Mouse (Mus musculus): ENCODE results near the gene Trabd. TPM values are rescaled to one million over a fixed set of nuclear protein-coding genes. Genes with fewer than 3 reads are reported as not detected.

Gene Trabd
- total and polyA plus RNA-seq, 3 experiments, result 39.2 to 74.7 (median 49.5) TPM

GRCm38 (mm10) chr15:89103921-89104320 lies 29.0 kb downstream of the Trabd start:
- H3K79me2 ChIP-seq (replicated peaks; ENCODE audit: control insufficient read depth, extremely low read depth, insufficient read depth, poor library complexity, severe bottlenecking), result no peaks in the 10 kb centered on the region
- H3K36me3 ChIP-seq (replicated peaks in 1 of 2; ENCODE audit: control insufficient read depth in 1 of 2, insufficient read depth in 1 of 2, low read length in 1 of 2), result peaks cover 92 to 99% of the 10 kb centered on the region in 2 experiments
- no peaks in the 10 kb centered on the region for H3K27me3 ChIP-seq (replicated peaks)
- DNase-seq (ENCODE audit: extremely low read depth), result no peak
- no peak for TF ChIP-seq IRF4 (IDR thresholded peaks at IDR 0.05; ENCODE audit: low read depth, low read length)
- TF ChIP-seq USF1 (IDR thresholded peaks at IDR 0.05; ENCODE audit: low read depth, low read length), result no peak
- no peaks in the 10 kb centered on the region for H3K4me1 ChIP-seq (ENCODE audit: control insufficient read depth in 1 of 2, insufficient read depth in 2 of 2)
- H3K9me3 ChIP-seq (replicated peaks; ENCODE audit: low read length), result no peaks in the 10 kb centered on the region
- H3K4me3 ChIP-seq (replicated peaks in 1 of 3; ENCODE audit: low read depth in 2 of 3, low read length in 2 of 3, poor library complexity in 1 of 3), result no peak overlapping the region
- no peak overlapping the region for H3K4me2 ChIP-seq (ENCODE audit: insufficient read depth, low read depth, poor library complexity, severe bottlenecking)
- no peak overlapping the region for H3K9ac ChIP-seq (ENCODE audit: insufficient read depth, low read depth)
- dilution Hi-C loops (cut with MboI; ENCODE audit: extremely low pct_ligation_motif_present, extremely low pct_unique_long_range_greater_than_20kb, low sequenced_read_pairs) (no loop called here), in situ Hi-C loops (cut with MboI; ENCODE audit: low pct_ligation_motif_present, low pct_unique_long_range_greater_than_20kb, low sequenced_read_pairs) (loop anchor here (25.0 kb wide), 1 partner anchor 258 kb away; the partner anchor contains the start of genes Lmf2, Ncaph2 and Sco2)
- no peak overlapping the region for H3K27ac ChIP-seq (ENCODE audit: insufficient read depth, low read depth)

- H3K27me3 ChIP-seq (replicated peaks), result no peaks in the 10 kb centered on the region
- no peak for TF ChIP-seq TBP (conservative IDR thresholded peaks at IDR 0.05; ENCODE audit: low read depth, low read length)
- TF ChIP-seq MXI1 (IDR thresholded peaks at IDR 0.05; ENCODE audit: low read depth, low read length), result no peak
- TF ChIP-seq RAD21 (IDR thresholded peaks at IDR 0.05; ENCODE audit: low read depth, low read length), result no peak
- no peak for TF ChIP-seq ZNF384 (IDR thresholded peaks at IDR 0.05; ENCODE audit: low read depth, low read length)
- TF ChIP-seq MYC (IDR thresholded peaks at IDR 0.05; ENCODE audit: low read depth, low read length), result no peak
- no peak for TF ChIP-seq KAT2A (IDR thresholded peaks at IDR 0.05; ENCODE audit: insufficient replicate concordance, low read length)
- no peak for TF ChIP-seq ZMIZ1 (IDR thresholded peaks at IDR 0.05; ENCODE audit: low read depth, low read length)
- no peak for TF ChIP-seq USF1 (IDR thresholded peaks at IDR 0.05; ENCODE audit: low read depth, low read length)
- TF ChIP-seq MAFK (IDR thresholded peaks at IDR 0.05; ENCODE audit: insufficient replicate concordance, low read length), result no peak
- TF ChIP-seq MAZ (IDR thresholded peaks at IDR 0.05; ENCODE audit: low read depth, low read length), result no peak
- no peak for TF ChIP-seq USF2 (conservative IDR thresholded peaks at IDR 0.05; ENCODE audit: low read depth, low read length)
- no peak for TF ChIP-seq EP300 (IDR thresholded peaks at IDR 0.05; ENCODE audit: low read length)
- no peak overlapping the region for H3K9ac ChIP-seq (ENCODE audit: insufficient read depth, low read depth)
- dilution Hi-C loops (cut with MboI; ENCODE audit: extremely low pct_ligation_motif_present, extremely low pct_unique_long_range_greater_than_20kb, low sequenced_read_pairs) (no loop called here), in situ Hi-C loops (cut with MboI; ENCODE audit: low pct_ligation_motif_present, low pct_unique_long_range_greater_than_20kb, low sequenced_read_pairs) (loop anchor here (25.0 kb wide), 1 partner anchor 258 kb away; the partner anchor contains the start of genes Lmf2, Ncaph2 and Sco2)
- no peak overlapping the region for H3K4me2 ChIP-seq (ENCODE audit: insufficient read depth, low read depth, poor library complexity, severe bottlenecking)
- no peaks in the 10 kb centered on the region for H3K9me3 ChIP-seq (replicated peaks; ENCODE audit: low read length)
- no peaks in the 10 kb centered on the region for H3K79me2 ChIP-seq (replicated peaks; ENCODE audit: control insufficient read depth, extremely low read depth, insufficient read depth, poor library complexity, severe bottlenecking)
- no peak overlapping the region for H3K4me3 ChIP-seq (replicated peaks in 1 of 3; ENCODE audit: low read depth in 2 of 3, low read length in 2 of 3, poor library complexity in 1 of 3)
- no peak overlapping the region for H3K27ac ChIP-seq (ENCODE audit: insufficient read depth, low read depth)
- H3K4me1 ChIP-seq (ENCODE audit: control insufficient read depth in 1 of 2, insufficient read depth in 2 of 2), result no peaks in the 10 kb centered on the region
- peaks cover 91 to 99% of the 10 kb centered on the region in 2 experiments for H3K36me3 ChIP-seq (replicated peaks in 1 of 2; ENCODE audit: control insufficient read depth in 1 of 2, insufficient read depth in 1 of 2, low read length in 1 of 2)
- DNase-seq (ENCODE audit: extremely low read depth), result no peak
These were observed 29.5 kb downstream of the Trabd start for GRCm38 (mm10) chr15:89104425-89104824.

- Histone ChIP-seq H3K9me3 (replicated peaks; ENCODE audit: low read length) (no peaks in the 10 kb centered on the region), H3K4me2 (ENCODE audit: insufficient read depth, low read depth, poor library complexity, severe bottlenecking) (no peak overlapping the region), H3K36me3 (replicated peaks in 1 of 2; ENCODE audit: control insufficient read depth in 1 of 2, insufficient read depth in 1 of 2, low read length in 1 of 2) (peaks cover 91 to 99% of the 10 kb centered on the region in 2 experiments), H3K79me2 (replicated peaks; ENCODE audit: control insufficient read depth, extremely low read depth, insufficient read depth, poor library complexity, severe bottlenecking) (no peaks in the 10 kb centered on the region), H3K9ac (ENCODE audit: insufficient read depth, low read depth) (no peak overlapping the region), H3K4me3 (replicated peaks in 1 of 3; ENCODE audit: low read depth in 2 of 3, low read length in 2 of 3, poor library complexity in 1 of 3) (no peak overlapping the region), H3K27me3 (replicated peaks) (no peaks in the 10 kb centered on the region), H3K27ac (ENCODE audit: insufficient read depth, low read depth) (no peak overlapping the region), H3K4me1 (ENCODE audit: control insufficient read depth in 1 of 2, insufficient read depth in 2 of 2) (no peaks in the 10 kb centered on the region)
- in situ Hi-C loops (cut with MboI; ENCODE audit: low pct_ligation_motif_present, low pct_unique_long_range_greater_than_20kb, low sequenced_read_pairs), result loop anchor here (25.0 kb wide), 1 partner anchor 256 kb away; the partner anchor contains the start of genes Lmf2, Ncaph2 and Sco2
- TF ChIP-seq ZMIZ1 (IDR thresholded peaks at IDR 0.05; ENCODE audit: low read depth, low read length), result no peak
- no peak for TF ChIP-seq SMC3 (IDR thresholded peaks at IDR 0.05; ENCODE audit: low read depth, low read length)
- TF ChIP-seq MYC (IDR thresholded peaks at IDR 0.05; ENCODE audit: low read depth, low read length), result no peak
- no peak for TF ChIP-seq EP300 (IDR thresholded peaks at IDR 0.05; ENCODE audit: low read length)
- TF ChIP-seq CTCF (conservative IDR thresholded peaks at IDR 0.05 in 1 of 2, IDR thresholded peaks at IDR 0.05 in 1 of 2; ENCODE audit: low read depth in 2 of 2, low read length in 2 of 2), result no peak
- TF ChIP-seq ZKSCAN1 (IDR thresholded peaks at IDR 0.05; ENCODE audit: borderline replicate concordance, low read depth, low read length), result no peak
- TF ChIP-seq MAX (IDR thresholded peaks at IDR 0.05; ENCODE audit: low read length), result no peak
- TF ChIP-seq E2F4 (IDR thresholded peaks at IDR 0.05; ENCODE audit: insufficient replicate concordance, low read depth, low read length), result no peak
- no peak for TF ChIP-seq MXI1 (IDR thresholded peaks at IDR 0.05; ENCODE audit: low read depth, low read length)
- no peak for TF ChIP-seq MEF2A (IDR thresholded peaks at IDR 0.05; ENCODE audit: borderline replicate concordance, low read depth, low read length)
- no peak for TF ChIP-seq POLR2AphosphoS2 (IDR thresholded peaks at IDR 0.05; ENCODE audit: low read depth, low read length)
- TF ChIP-seq RAD21 (IDR thresholded peaks at IDR 0.05; ENCODE audit: low read depth, low read length), result no peak
- TF ChIP-seq TCF12 (IDR thresholded peaks at IDR 0.05; ENCODE audit: low read depth, low read length), result no peak
- no peak for TF ChIP-seq POLR2A (IDR thresholded peaks at IDR 0.05; ENCODE audit: low read depth, low read length)
- no peak for TF ChIP-seq TBP (conservative IDR thresholded peaks at IDR 0.05; ENCODE audit: low read depth, low read length)
- no peak for TF ChIP-seq NELFE (IDR thresholded peaks at IDR 0.05; ENCODE audit: low read depth, low read length)
- DNase-seq (ENCODE audit: extremely low read depth), result no peak
- dilution Hi-C loops (cut with MboI; ENCODE audit: extremely low pct_ligation_motif_present, extremely low pct_unique_long_range_greater_than_20kb, low sequenced_read_pairs), result no loop called here
These were observed 31.1 kb downstream of the Trabd start for GRCm38 (mm10) chr15:89106073-89106472.

Data from CH12.LX (cell line).